Mouse (Mus musculus): Measurements from ENCODE around the gene Btn2a2.

Btn2a2 gene

GRCm38 (mm10) chr13:23499943-23500342, 11.3 kb upstream of the Btn2a2 start:
- in situ Hi-C loops (cut with MboI, MseI) = loop anchor here (5.0 kb wide), 1 partner anchor 38 kb away; no protein-coding TSS in a partner anchor

- in situ Hi-C loops (cut with MboI, MseI) = loop anchor here (5.0 kb wide), 1 partner anchor 36 kb away; no protein-coding TSS in a partner anchor
These were observed 10.0 kb upstream of the Btn2a2 start for GRCm38 (mm10) chr13:23498653-23499052.

- in situ Hi-C loops (cut with MboI, MseI) = loop anchor here (5.0 kb wide), 1 partner anchor 35 kb away; no protein-coding TSS in a partner anchor
These were observed 9.1 kb upstream of the Btn2a2 start for GRCm38 (mm10) chr13:23497656-23498321.

GRCm38 (mm10) chr13:23495526-23495925, 6.9 kb upstream of the Btn2a2 start:
- in situ Hi-C loops (cut with MboI, MseI) = loop anchor here (5.0 kb wide), 1 partner anchor 33 kb away; no protein-coding TSS in a partner anchor

GRCm38 (mm10) chr13:23491990-23492389, 3.3 kb upstream of the Btn2a2 start:
- in situ Hi-C loops (cut with MboI, MseI) = no loop called here

- in situ Hi-C loops (cut with MboI, MseI) = no loop called here
These were observed 2.6 kb upstream of the Btn2a2 start for GRCm38 (mm10) chr13:23491263-23491662.

- in situ Hi-C loops (cut with MboI, MseI) = no loop called here
These were observed 2.2 kb upstream of the Btn2a2 start for GRCm38 (mm10) chr13:23490863-23491262.

GRCm38 (mm10) chr13:23485271-23485670, 3.4 kb downstream of the Btn2a2 start:
- in situ Hi-C loops (cut with MboI, MseI) = no loop called here

- in situ Hi-C loops (cut with MboI, MseI) = no loop called here
These were observed 5.5 kb downstream of the Btn2a2 start for GRCm38 (mm10) chr13:23483153-23483552.

- in situ Hi-C loops (cut with MboI, MseI) = no loop called here
These were observed 13.0 kb downstream of the Btn2a2 start for GRCm38 (mm10) chr13:23475658-23476057.

GRCm38 (mm10) chr13:23466911-23467310, 21.7 kb downstream of the Btn2a2 start:
- in situ Hi-C loops (cut with MboI, MseI) = no loop called here

- in situ Hi-C loops (cut with MboI, MseI) = no loop called here
These were observed 22.4 kb downstream of the Btn2a2 start for GRCm38 (mm10) chr13:23466306-23466705.

GRCm38 (mm10) chr13:23465600-23466109, 23.0 kb downstream of the Btn2a2 start, which contains the start of gene Btn1a1:
Btn1a1 (minus strand) TSS chr13:23465901.
- in situ Hi-C loops (cut with MboI, MseI) = no loop called here

- in situ Hi-C loops (cut with MboI, MseI) = loop anchor here (5.0 kb wide), 1 partner anchor 32 kb away; no protein-coding TSS in a partner anchor
These were observed 23.8 kb downstream of the Btn2a2 start for GRCm38 (mm10) chr13:23464841-23465366.

- in situ Hi-C loops (cut with MboI, MseI) = loop anchor here (5.0 kb wide), 1 partner anchor 33 kb away; no protein-coding TSS in a partner anchor
These were observed 24.4 kb downstream of the Btn2a2 start for GRCm38 (mm10) chr13:23464224-23464637.

GRCm38 (mm10) chr13:23463381-23464223, 25.1 kb downstream of the Btn2a2 start:
- in situ Hi-C loops (cut with MboI, MseI) = loop anchor here (5.0 kb wide), 1 partner anchor 34 kb away; no protein-coding TSS in a partner anchor

- in situ Hi-C loops (cut with MboI, MseI) = loop anchor here (5.0 kb wide), 1 partner anchor 35 kb away; no protein-coding TSS in a partner anchor
These were observed 26.0 kb downstream of the Btn2a2 start for GRCm38 (mm10) chr13:23462669-23463068.

GRCm38 (mm10) chr13:23462063-23462462, 26.6 kb downstream of the Btn2a2 start:
- in situ Hi-C loops (cut with MboI, MseI) = loop anchor here (5.0 kb wide), 1 partner anchor 35 kb away; no protein-coding TSS in a partner anchor

- in situ Hi-C loops (cut with MboI, MseI) = no loop called here
These were observed 29.3 kb downstream of the Btn2a2 start for GRCm38 (mm10) chr13:23459264-23459846.

GRCm38 (mm10) chr13:23453926-23454325, 34.7 kb downstream of the Btn2a2 start:
- in situ Hi-C loops (cut with MboI, MseI) = no loop called here

- in situ Hi-C loops (cut with MboI, MseI) = no loop called here
These were observed 35.2 kb downstream of the Btn2a2 start for GRCm38 (mm10) chr13:23453362-23453862.

Data from T-helper 1 cell (primary cell).